ENCODE assay signal across 8 mouse cellular contexts in the genomic region with DNA sequence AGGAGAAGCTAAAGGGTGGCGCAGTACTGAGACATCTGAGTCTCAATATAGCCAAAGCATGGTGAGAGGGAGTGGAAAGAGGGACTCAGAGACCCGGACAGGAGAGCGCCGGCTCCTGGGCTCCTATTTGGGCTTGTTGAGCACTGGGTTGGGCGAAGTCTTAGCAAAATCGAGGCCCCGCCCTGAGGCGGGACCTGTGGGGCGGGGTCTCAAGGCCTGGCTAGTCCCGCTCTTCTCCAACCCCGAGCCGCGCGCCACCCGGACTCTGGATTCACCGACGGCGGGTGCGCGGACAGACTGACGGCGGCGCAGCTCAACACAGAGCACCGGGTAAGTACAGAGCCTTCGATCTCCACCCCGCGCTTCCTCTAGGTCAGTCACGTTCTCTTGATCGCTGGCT. TPM values are rescaled to one million over a fixed set of nuclear protein-coding genes. Genes with fewer than 3 reads are reported as not detected.
DNase-seq lines count a peak whose midpoint lies in the region; ATAC-seq lines count a peak whose summit lies in the region.

No protein-coding gene starts in this region.

- peak overlapping the region; percentile 35 for H3K9ac ChIP-seq in forebrain, embryonic 15.5 days (replicated peaks)
- peak overlapping the region; percentile 80 for H3K9ac ChIP-seq in limb, embryonic 13.5 days
- H3K9ac ChIP-seq in midbrain, embryonic 14.5 days (replicated peaks; ENCODE audit: low read length), result peak overlapping the region; percentile 24; the same call in 1 of the 2 replicates

- ATAC-seq in CD4-positive, CD25-positive, alpha-beta regulatory T cell, adult 4 months, result no peak
- peak; percentile 72 for ATAC-seq in forebrain, embryonic 15.5 days (replicated peaks)
- ATAC-seq in limb, embryonic 13.5 days (ENCODE audit: low FRiP score, low read depth), result peak; percentile 89
- peak; percentile 31; the same call in 1 of the 2 replicates for ATAC-seq in midbrain, embryonic 14.5 days (ENCODE audit: low FRiP score, low TSS enrichment)

- no peak overlapping the region for H3K27ac ChIP-seq in forebrain, embryonic 15.5 days (replicated peaks)
- peak overlapping the region; percentile 80 for H3K27ac ChIP-seq in limb, embryonic 13.5 days
- H3K27ac ChIP-seq in midbrain, embryonic 14.5 days (replicated peaks; ENCODE audit: low read depth, low read length), result no peak overlapping the region

- H3K4me1 ChIP-seq in forebrain, embryonic 15.5 days, result peaks cover 14% of the 10 kb centered on the region
- peaks cover 87% of the 10 kb centered on the region for H3K4me1 ChIP-seq in limb, embryonic 13.5 days
- H3K4me1 ChIP-seq in midbrain, embryonic 14.5 days (ENCODE audit: control insufficient read depth, insufficient read depth, low read length), result peaks cover 8% of the 10 kb centered on the region; the same call in 1 of the 2 replicates

- DNase-seq in CD4-positive, CD25-positive, alpha-beta regulatory T cell, adult 2 months (ENCODE audit: low read depth, low spot score), result peak; percentile 3
- DNase-seq in adrenal gland, postnatal 10 days, result peak; percentile 74
- peak; percentile 82 for DNase-seq in heart, postnatal 4 days
- peak; percentile 72 for DNase-seq in midbrain, embryonic 14.5 days
- peak; percentile 76 for DNase-seq in urinary bladder, postnatal 14 days (ENCODE audit: low spot score)

- H3K9me3 ChIP-seq in forebrain, embryonic 15.5 days, result no peaks in the 10 kb centered on the region
- H3K9me3 ChIP-seq in limb, embryonic 13.5 days, result no peaks in the 10 kb centered on the region
- no peaks in the 10 kb centered on the region for H3K9me3 ChIP-seq in midbrain, embryonic 14.5 days (ENCODE audit: control insufficient read depth, low read length)

- no peaks in the 10 kb centered on the region for H3K27me3 ChIP-seq in forebrain, embryonic 15.5 days
- H3K27me3 ChIP-seq in limb, embryonic 13.5 days, result no peaks in the 10 kb centered on the region
- H3K27me3 ChIP-seq in midbrain, embryonic 14.5 days (ENCODE audit: control insufficient read depth, insufficient read depth, low read length), result no peaks in the 10 kb centered on the region

- WGBS in forebrain, embryonic 15.5 days, result under 1% methylated on average over 29 of the region's 29 CpGs
- WGBS in limb, embryonic 13.5 days, result under 1% methylated on average over 27 of the region's 29 CpGs
- 1% methylated on average over 29 of the region's 29 CpGs for WGBS in midbrain, embryonic 14.5 days

- peak overlapping the region; percentile 62 for H3K4me2 ChIP-seq in forebrain, embryonic 15.5 days (replicated peaks)
- H3K4me2 ChIP-seq in limb, embryonic 13.5 days (replicated peaks), result peak overlapping the region; percentile 85
- peak overlapping the region; percentile 53 for H3K4me2 ChIP-seq in midbrain, embryonic 14.5 days (ENCODE audit: low read length)

- H3K4me3 ChIP-seq in forebrain, embryonic 15.5 days, result peak overlapping the region; percentile 36
- H3K4me3 ChIP-seq in limb, embryonic 13.5 days, result peak overlapping the region; percentile 63
- H3K4me3 ChIP-seq in midbrain, embryonic 14.5 days (replicated peaks; ENCODE audit: low read depth, low read length), result peak overlapping the region; percentile 25

- H3K36me3 ChIP-seq in forebrain, embryonic 15.5 days, result no peaks in the 10 kb centered on the region
- peaks cover 15% of the 10 kb centered on the region for H3K36me3 ChIP-seq in limb, embryonic 13.5 days
- no peaks in the 10 kb centered on the region for H3K36me3 ChIP-seq in midbrain, embryonic 14.5 days (ENCODE audit: control insufficient read depth, insufficient read depth, low read length)

RNA-seq across cellular contexts. Expression of a gene that starts 0.3 kb away (rescaled TPM):
- polyA plus RNA-seq in CD4-positive, CD25-positive, alpha-beta regulatory T cell, adult 4 months (2017; shearing (Covaris generic)), result under 1 TPM; 0.86 to 0.90 TPM
- 10 to 100 TPM; 59.6 to 62.1 TPM for total RNA-seq in adrenal gland, postnatal 10 days (2021)
- 10.0 and 11.1 TPM in 2 replicates for polyA plus RNA-seq in forebrain, embryonic 15.5 days (2015; fragmentation: Nextera tagmentation; extraction: Ambion mirVana)
- 100 to 1,000 TPM; 172 to 182 TPM for total RNA-seq in heart, postnatal 4 days (2021)
- polyA plus RNA-seq in limb, embryonic 13.5 days (2015; fragmentation: Nextera tagmentation; extraction: Ambion mirVana), result 192 and 196 TPM in 2 replicates
- 4.8 and 12.0 TPM in 2 replicates for polyA plus RNA-seq in midbrain, embryonic 14.5 days (2014; fragmentation: Nextera tagmentation; extraction: Ambion mirVana)

RNA-seq across cellular contexts. Expression of a gene that starts 56.1 kb away (rescaled TPM):
- polyA plus RNA-seq in CD4-positive, CD25-positive, alpha-beta regulatory T cell, adult 4 months (2017; shearing (Covaris generic)), result 1 to 10 TPM; 1.5 to 2.0 TPM
- 10 to 100 TPM in 1 of 2 experiments, 1 to 10 TPM in 1; 9.7 to 12.3 TPM for total RNA-seq in adrenal gland, postnatal 10 days (2021)
- polyA plus RNA-seq in forebrain, embryonic 15.5 days (2015; fragmentation: Nextera tagmentation; extraction: Ambion mirVana), result 21.1 and 24.1 TPM in 2 replicates
- 10 to 100 TPM; 11.4 to 12.5 TPM for total RNA-seq in heart, postnatal 4 days (2021)
- 16.1 and 18.6 TPM in 2 replicates for polyA plus RNA-seq in limb, embryonic 13.5 days (2015; fragmentation: Nextera tagmentation; extraction: Ambion mirVana)
- 42.1 and 50.3 TPM in 2 replicates for polyA plus RNA-seq in midbrain, embryonic 14.5 days (2014; fragmentation: Nextera tagmentation; extraction: Ambion mirVana)

Comparison
In these comparisons a context has a peak if more than half of its experiments do, and no peak if none do; other contexts are left out.
1. DNase-seq: peak in every context shown above with its lines; median percentile 82 in heart, postnatal 4 days; 76 in urinary bladder, postnatal 14 days; 74 in adrenal gland, postnatal 10 days; 72 in midbrain, embryonic 14.5 days; 3 in CD4-positive, CD25-positive, alpha-beta regulatory T cell, adult 2 months.
2. H3K9ac ChIP-seq: peak in every context shown above with its lines; median percentile 80 in limb, embryonic 13.5 days; 35 in forebrain, embryonic 15.5 days; 24 in midbrain, embryonic 14.5 days.
3. RNA of a gene that starts 0.3 kb away (polyA plus RNA-seq): 192 to 196 TPM in limb, embryonic 13.5 days; 4.8 to 12.0 TPM in midbrain, embryonic 14.5 days, 10.0 to 11.1 TPM in forebrain, embryonic 15.5 days and 0.86 to 0.90 TPM in CD4-positive, CD25-positive, alpha-beta regulatory T cell, adult 4 months; every median in the first group is over 10 times any median in the second.
4. Peak in every context shown above with its lines, with median percentiles within 50 percentile points of each other: H3K4me2 ChIP-seq and H3K4me3 ChIP-seq.